Mouse (Mus musculus) kidney, embryonic 16.5 days (tissue): ENCODE results near the gene P2rx1. TPM values are rescaled to one million over a fixed set of nuclear protein-coding genes. Genes with fewer than 3 reads are reported as not detected.

Experiments used
- ATAC-seq: fragments of 200-750 bp; cut with Nextera tagmentation; 2 replicates; pipeline ENCODE4 v1.8.0; 2017; ENCODE audit warnings: moderate TSS enrichment; ENCODE audit not compliant: low FRiP score, low TSS enrichment
- H3K27ac ChIP-seq: fragments of 300-500 bp; sonication (generic); 2 replicates; pipeline ENCODE4 v1.5.1; 2014; ENCODE audit warnings: low read length
- H3K27me3 ChIP-seq: fragments of 300-500 bp; sonication (generic); 2 replicates; pipeline ENCODE4 v1.6.1; 2014; ENCODE audit warnings: low read length, control low read depth, mixed read lengths; ENCODE audit not compliant: insufficient read depth
- H3K36me3 ChIP-seq: fragments of 300-500 bp; sonication (generic); 2 replicates; pipeline ENCODE4 v1.6.1; 2014; ENCODE audit warnings: low read length, control low read depth, mixed read lengths; ENCODE audit not compliant: insufficient read depth
- H3K4me1 ChIP-seq: fragments of 300-500 bp; sonication (generic); 2 replicates; pipeline ENCODE4 v1.6.1; 2014; ENCODE audit warnings: low read length, control low read depth, mixed read lengths; ENCODE audit not compliant: insufficient read depth
- H3K4me2 ChIP-seq: fragments of 300-500 bp; sonication (generic); replicated peaks from 2 replicates; pipeline ENCODE4 v1.6.1; 2014; ENCODE audit warnings: low read depth, low read length
- H3K4me3 ChIP-seq: fragments of 300-500 bp; sonication (generic); 2 replicates; pipeline ENCODE4 v1.5.1; 2014; ENCODE audit warnings: mild to moderate bottlenecking, low read length
- H3K9ac ChIP-seq: fragments of 300-500 bp; sonication (generic); replicated peaks from 2 replicates; pipeline ENCODE4 v1.6.1; 2014; ENCODE audit warnings: low read length
- H3K9me3 ChIP-seq: fragments of 300-500 bp; sonication (generic); 2 replicates; pipeline ENCODE4 v1.6.1; 2016; ENCODE audit warnings: low read length, control low read depth
- WGBS: fragments of 180-500 bp; shearing (Covaris S2); extraction: QIAGEN DNeasy Blood & Tissue Kit; methylation state at CpG from one replicate; pipeline ENCODE4 v1.1.7; 2014; 5-methylcytosine and 5-hydroxymethylcytosine counted together
- polyA plus RNA-seq: library from polyadenylated mRNA; unstranded; fragments of >200 nt; fragmentation: Nextera tagmentation; extraction: Ambion mirVana; gene quantifications from 2 replicates; pipeline ENCODE4 v1.2.1, GENCODE M21; 2015

The P2rx1 gene
- polyA plus RNA-seq, 1 experiment from 2014 or later: 3.1 TPM

DNA sequence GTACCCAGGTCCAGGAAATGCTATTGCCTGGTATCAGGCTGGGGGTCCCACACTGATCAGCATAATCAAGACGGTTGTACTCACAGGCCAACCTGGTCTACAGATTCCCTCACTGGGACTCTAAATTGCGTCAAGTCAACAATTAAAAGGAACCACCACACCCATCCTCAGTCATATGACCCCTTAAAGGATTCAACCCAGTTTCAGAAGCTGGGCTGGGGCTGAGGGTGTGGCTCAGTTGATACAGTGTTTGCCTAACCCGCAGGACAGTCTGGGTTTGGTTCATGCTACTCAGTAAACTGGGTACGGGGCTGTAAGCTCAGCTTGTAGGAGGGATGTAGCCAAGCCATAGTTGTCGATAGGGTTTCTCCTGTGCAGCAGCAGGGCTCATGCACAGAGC lies 12.2 kb upstream of the P2rx1 start:
- Histone ChIP-seq H3K36me3 (no peaks in the 10 kb centered on the region), H3K27ac (no peak overlapping the region), H3K27me3 (no peaks in the 10 kb centered on the region), H3K4me1 (peaks cover 10% of the 10 kb centered on the region), H3K4me3 (no peak overlapping the region), H3K9me3 (no peaks in the 10 kb centered on the region), H3K4me2 (no peak overlapping the region), H3K9ac (no peak overlapping the region)
- 78% methylated on average over 5 of the region's 5 CpGs for WGBS
- ATAC-seq: no peak

- H3K4me1 ChIP-seq: peaks cover 15% of the 10 kb centered on the region
- no peak for ATAC-seq
- H3K27ac ChIP-seq: no peak overlapping the region
Measured at GRCm38 (mm10) chr11:72987234-72987633, 11.7 kb upstream of the P2rx1 start.

DNA sequence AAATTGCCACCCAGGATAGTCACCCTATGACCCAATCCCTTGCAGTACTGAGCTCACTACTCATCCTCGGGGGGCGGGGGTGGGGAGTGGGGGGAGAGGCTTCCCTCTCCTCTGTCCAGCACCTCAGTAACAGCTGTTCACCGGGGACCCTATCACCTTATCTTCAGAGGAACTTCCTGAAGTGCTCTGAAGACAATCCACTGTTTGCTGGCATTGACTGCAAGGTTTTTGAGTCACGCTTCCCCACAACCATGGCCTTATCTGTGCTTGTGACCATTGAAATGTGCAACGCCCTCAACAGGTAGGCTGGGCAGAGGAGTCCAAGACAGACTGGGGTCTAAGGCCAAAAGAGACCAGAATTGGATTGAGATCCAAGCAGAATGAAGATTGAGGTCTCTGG lies 11.1 kb upstream of the P2rx1 start:
- 74% methylated on average over 5 of the region's 5 CpGs for WGBS
- no peak for ATAC-seq
- Histone ChIP-seq H3K36me3 (no peaks in the 10 kb centered on the region), H3K4me3 (no peak overlapping the region), H3K9me3 (no peaks in the 10 kb centered on the region), H3K9ac (no peak overlapping the region), H3K4me2 (no peak overlapping the region), H3K4me1 (peaks cover 18% of the 10 kb centered on the region), H3K27ac (no peak overlapping the region), H3K27me3 (no peaks in the 10 kb centered on the region)

More at GRCm38 (mm10) chr11:72987234-72987633, 11.7 kb upstream of the P2rx1 start:
- H3K36me3 ChIP-seq: no peaks in the 10 kb centered on the region
- H3K9me3 ChIP-seq: no peaks in the 10 kb centered on the region
- 61% methylated on average over 5 of the region's 5 CpGs for WGBS
- H3K4me3 ChIP-seq: no peak overlapping the region
- H3K4me2 ChIP-seq: no peak overlapping the region
- H3K9ac ChIP-seq: no peak overlapping the region
- H3K27me3 ChIP-seq: no peaks in the 10 kb centered on the region

DNA sequence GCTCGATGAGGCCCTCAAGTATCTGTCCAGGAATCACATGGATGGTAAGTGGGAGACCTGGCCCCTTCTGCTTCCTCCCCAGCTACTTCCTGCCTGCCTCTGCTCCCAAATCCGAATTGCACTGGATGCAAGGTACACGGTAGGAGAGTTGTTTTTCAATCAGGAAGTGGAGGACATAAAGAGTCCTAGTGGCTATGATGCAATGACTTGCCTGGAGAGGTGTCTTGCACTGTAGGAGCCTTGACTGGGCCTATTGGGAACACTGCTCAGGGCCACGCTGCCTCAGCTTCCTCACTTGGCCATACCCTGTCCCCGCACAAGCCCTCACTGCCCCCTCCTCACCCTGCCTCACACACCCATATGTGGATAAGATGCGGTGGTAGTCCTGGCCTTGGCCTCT lies 9.9 kb upstream of the P2rx1 start:
- Histone ChIP-seq H3K9ac (no peak overlapping the region), H3K4me3 (no peak overlapping the region), H3K4me1 (peaks cover 18% of the 10 kb centered on the region), H3K9me3 (no peaks in the 10 kb centered on the region), H3K4me2 (no peak overlapping the region), H3K27me3 (no peaks in the 10 kb centered on the region), H3K27ac (no peak overlapping the region), H3K36me3 (no peaks in the 10 kb centered on the region)
- WGBS: 69% methylated on average over 6 of the region's 6 CpGs
- no peak for ATAC-seq

DNA sequence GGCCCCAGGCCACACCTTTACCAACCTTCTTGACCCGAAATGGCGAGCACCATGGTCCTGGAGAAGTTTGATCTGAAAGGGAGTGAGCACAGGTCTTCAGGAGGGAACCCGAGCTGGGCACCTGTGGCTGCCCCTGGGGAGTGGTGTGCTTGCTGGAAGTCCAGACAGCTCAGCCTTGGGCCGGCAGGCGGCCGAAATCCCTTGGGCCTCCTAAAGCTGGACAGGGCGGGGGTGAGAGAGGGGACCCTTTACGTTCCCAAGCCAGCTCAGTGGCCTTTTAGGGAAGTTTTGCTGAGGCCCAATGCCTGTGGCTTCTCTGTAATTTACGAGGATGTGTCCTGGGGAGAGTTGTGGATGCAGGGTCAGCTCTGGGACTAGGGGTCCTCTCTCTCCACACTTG lies 8.2 kb upstream of the P2rx1 start:
- no peak for ATAC-seq
- 76% methylated on average over 9 of the region's 9 CpGs for WGBS
- H3K36me3 ChIP-seq: no peaks in the 10 kb centered on the region

DNA sequence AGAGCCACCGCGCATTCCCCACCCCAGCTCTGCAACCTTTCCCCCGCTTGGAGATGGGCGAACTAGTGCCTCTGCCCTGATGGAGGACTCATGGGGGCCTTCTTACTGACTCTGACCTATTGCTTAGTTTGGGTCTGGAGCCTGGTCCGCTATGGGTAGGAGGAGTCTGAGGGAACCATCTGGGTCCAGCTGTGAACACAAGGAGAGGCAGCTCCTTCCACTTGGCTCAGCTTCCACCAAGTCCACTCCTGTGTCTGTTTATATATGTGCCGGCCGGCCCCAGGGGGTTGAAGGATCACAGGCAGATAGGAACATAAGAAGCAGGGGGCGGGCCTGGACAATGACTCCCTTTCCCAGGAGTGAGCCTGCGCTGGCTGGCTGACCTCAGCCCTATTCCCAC lies 6.9 kb upstream of the P2rx1 start:
- Histone ChIP-seq H3K27me3 (no peaks in the 10 kb centered on the region), H3K36me3 (no peaks in the 10 kb centered on the region), H3K4me1 (peaks cover 18% of the 10 kb centered on the region), H3K9ac (no peak overlapping the region), H3K4me2 (no peak overlapping the region), H3K4me3 (no peak overlapping the region), H3K9me3 (no peaks in the 10 kb centered on the region), H3K27ac (no peak overlapping the region)
- WGBS: 34% methylated on average over 9 of the region's 9 CpGs
- ATAC-seq: peak; percentile 84

More for the DNA sequence above, 8.2 kb upstream of the P2rx1 start:
- H3K4me2 ChIP-seq: no peak overlapping the region
- no peak overlapping the region for H3K4me3 ChIP-seq
- H3K9ac ChIP-seq: no peak overlapping the region
- H3K27me3 ChIP-seq: no peaks in the 10 kb centered on the region
- H3K4me1 ChIP-seq: peaks cover 18% of the 10 kb centered on the region
- H3K9me3 ChIP-seq: no peaks in the 10 kb centered on the region
- H3K27ac ChIP-seq: no peak overlapping the region

DNA sequence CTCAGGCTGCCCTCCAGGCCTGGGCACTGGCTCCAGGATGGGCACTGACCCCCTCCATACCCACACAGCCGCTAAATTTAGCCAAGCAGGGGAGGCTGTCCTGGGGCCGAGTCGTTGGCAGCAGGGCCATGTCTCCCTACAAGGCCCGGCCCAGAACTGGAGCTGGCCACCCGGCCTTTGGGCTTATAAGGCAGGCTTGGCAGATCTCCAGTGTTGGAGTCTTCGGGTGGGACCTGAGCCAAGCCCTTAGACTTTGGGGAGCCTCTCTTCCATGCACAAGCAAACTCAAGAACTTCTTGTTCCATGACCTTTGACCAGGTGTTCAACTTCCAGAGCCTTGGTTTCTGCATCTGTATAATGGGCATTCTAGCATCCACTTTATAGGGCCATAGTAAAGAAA lies 2.6 kb upstream of the P2rx1 start:
- no peak for ATAC-seq
- 83% methylated on average over 6 of the region's 6 CpGs for WGBS
- Histone ChIP-seq H3K9me3 (no peaks in the 10 kb centered on the region), H3K27me3 (no peaks in the 10 kb centered on the region), H3K36me3 (no peaks in the 10 kb centered on the region), H3K4me2 (no peak overlapping the region), H3K27ac (no peak overlapping the region), H3K9ac (no peak overlapping the region), H3K4me3 (no peak overlapping the region), H3K4me1 (peaks cover 17% of the 10 kb centered on the region)

- Histone ChIP-seq H3K36me3 (no peaks in the 10 kb centered on the region), H3K27me3 (no peaks in the 10 kb centered on the region), H3K4me1 (peaks cover 14% of the 10 kb centered on the region), H3K9me3 (no peaks in the 10 kb centered on the region), H3K4me2 (no peak overlapping the region), H3K9ac (no peak overlapping the region), H3K27ac (no peak overlapping the region), H3K4me3 (no peak overlapping the region)
- ATAC-seq: no peak
- WGBS: 96% methylated on average over 2 of the region's 2 CpGs
Measured at GRCm38 (mm10) chr11:72996781-72997180, 2.1 kb upstream of the P2rx1 start.

DNA sequence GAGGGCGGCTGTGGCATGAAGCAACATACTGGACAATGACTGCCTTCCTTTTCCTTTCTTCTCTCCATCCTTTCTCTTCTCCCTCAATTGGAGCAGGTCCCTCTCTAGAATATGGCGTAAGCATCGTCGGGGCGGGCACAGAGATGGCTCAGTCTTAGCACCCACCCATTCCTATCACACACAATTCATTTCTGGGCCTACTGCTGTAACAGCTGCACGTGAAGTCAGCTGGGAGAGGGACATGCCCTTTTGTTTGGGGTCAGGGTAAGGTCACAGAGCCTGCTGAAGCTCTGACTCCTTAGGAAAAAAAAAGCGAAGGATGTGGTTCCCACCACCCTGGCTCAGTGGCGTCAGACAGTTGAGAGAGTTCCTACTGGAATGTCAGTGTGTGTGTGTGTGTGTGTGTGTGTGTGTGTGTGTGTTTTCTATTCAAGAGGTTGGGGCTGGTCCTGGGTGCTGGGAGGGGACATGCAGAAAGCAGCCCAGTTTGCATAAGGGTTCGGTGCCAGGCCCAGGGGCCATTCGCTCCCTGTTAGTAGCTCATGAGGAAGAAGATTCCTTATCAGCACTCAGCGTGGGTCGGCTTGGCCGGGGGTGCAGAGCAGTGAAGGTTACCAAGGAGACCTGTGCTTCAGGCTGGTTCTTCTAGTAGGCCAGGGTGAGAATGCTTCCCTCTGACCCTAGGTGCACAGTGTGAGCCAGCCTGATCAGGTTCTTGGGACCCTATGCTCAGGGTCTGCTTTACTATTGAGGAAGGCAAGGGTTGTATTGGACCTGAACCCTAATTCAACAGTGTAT lies 1.2 kb upstream of the P2rx1 start:
- no peak overlapping the region for H3K27ac ChIP-seq
- no peak overlapping the region for H3K4me3 ChIP-seq
- 75% methylated on average over 13 of the region's 13 CpGs for WGBS
- H3K27me3 ChIP-seq: no peaks in the 10 kb centered on the region
- H3K4me1 ChIP-seq: peaks cover 7% of the 10 kb centered on the region
- peak; percentile 26; the same call in 1 of the 2 replicates for ATAC-seq
- no peak overlapping the region for H3K4me2 ChIP-seq
- no peak overlapping the region for H3K9ac ChIP-seq
- H3K36me3 ChIP-seq: no peaks in the 10 kb centered on the region
- no peaks in the 10 kb centered on the region for H3K9me3 ChIP-seq

- 12% methylated on average over 6 of the region's 6 CpGs for WGBS
- Histone ChIP-seq H3K36me3 (no peaks in the 10 kb centered on the region), H3K27me3 (no peaks in the 10 kb centered on the region), H3K27ac (no peak overlapping the region), H3K4me3 (no peak overlapping the region), H3K4me1 (peaks cover 7% of the 10 kb centered on the region), H3K9ac (no peak overlapping the region), H3K9me3 (no peaks in the 10 kb centered on the region), H3K4me2 (no peak overlapping the region)
- ATAC-seq: peak; percentile 47
Measured at GRCm38 (mm10) chr11:73001029-73001428, 2.1 kb downstream of the P2rx1 start.
